Mouse (Mus musculus) liver, embryonic 18 days (tissue): ENCODE measurements around the gene Svep1. TPM values are rescaled to one million over a fixed set of nuclear protein-coding genes. Genes with fewer than 3 reads are reported as not detected.

Source experiments
- polyA plus RNA-seq: library from polyadenylated mRNA; depleted of rRNA; stranded (reverse); fragments of >200 nt; gene quantifications from 2 replicates; pipeline ENCODE4 v1.2.3, GENCODE M21; 2012; rRNA removed

Svep1 gene
- polyA plus RNA-seq, result 0.32 and 0.42 TPM in 2 replicates

GRCm38 (mm10) chr4:58206115-58206945 lies at the start of gene Svep1:
TSS of gene Svep1 (minus strand) at chr4:58206859.

DNA sequence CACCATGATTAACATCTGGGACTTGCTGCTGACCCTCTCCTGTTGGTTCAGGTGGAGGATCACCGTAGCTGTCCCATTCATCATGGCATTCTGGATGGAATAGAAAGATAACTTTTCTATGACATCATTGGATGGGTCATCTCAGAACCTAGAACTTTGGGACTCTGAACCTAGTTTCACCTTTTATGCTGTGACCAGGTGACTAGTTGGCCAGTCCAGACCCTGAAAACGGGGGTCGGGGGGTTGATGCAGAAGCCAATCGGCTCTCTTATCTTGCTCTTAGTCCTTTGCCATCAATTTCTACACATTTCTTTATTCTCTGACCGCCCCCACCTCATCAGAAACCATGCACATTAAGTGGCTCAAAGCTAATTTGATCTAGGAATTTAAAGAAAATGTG lies 197.6 kb downstream of the Svep1 start, which contains the start of gene Txndc8:
Gene Txndc8, minus strand, starts transcription at position 101 of the 400 bp plus-strand sequence.

Other genes starting within 250 kb of the Svep1 start
- gene Txndc8, start 197.7 kb downstream of the Svep1 start, polyA plus RNA-seq, result not detected in 2 replicates
- gene Musk, start 79.1 kb upstream of the Svep1 start, polyA plus RNA-seq, result 0.01 TPM in 1 of 2 replicates, not detected in the other